Mouse (Mus musculus) layer of hippocampus, adult 9-11 months (tissue): ENCODE results near the gene Acot1.

Experiments
- DNase-seq: peaks from one replicate; pipeline ENCODE4 v3.0.0; 2022

Gene Acot1

DNA sequence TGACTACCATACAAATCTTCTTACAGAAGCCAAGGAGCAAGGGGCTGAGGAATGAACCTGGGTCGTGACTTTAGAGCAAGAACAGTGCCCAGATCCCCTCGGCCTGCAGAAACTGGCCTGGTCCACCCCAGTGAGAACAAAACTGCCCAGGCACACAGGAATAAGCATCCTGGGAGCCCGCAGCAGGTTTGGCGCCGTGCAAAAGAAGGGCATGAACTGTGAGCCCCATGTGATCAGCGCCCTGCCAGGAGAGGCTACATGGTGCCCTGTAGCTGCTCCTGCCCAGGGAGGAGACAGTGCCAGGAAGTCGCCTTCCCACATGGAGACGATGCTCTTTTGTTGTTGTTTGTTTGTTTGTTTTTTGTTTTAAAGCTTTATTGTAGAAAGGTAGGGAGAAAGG is 55.3 kb downstream of the Acot1 start:
- DNase-seq = no peak

DNA sequence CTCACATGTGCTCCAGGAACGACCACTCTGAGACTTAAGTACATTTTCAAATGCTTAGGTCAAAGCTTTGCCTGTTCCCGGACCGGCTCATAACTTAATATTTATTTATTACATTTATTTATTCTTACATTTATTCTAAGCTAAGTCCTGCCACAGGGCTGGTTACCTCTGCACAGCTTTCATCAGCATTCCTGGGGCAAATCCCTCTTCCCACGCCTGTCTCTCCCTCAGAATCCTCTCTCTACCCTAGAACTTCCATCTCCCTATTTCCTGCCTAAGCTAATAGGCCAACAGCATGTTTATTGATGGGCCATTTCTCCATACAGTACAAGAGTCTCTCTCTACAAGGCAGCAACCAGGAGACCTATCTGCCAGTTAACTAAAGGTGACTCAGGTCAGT is 58.5 kb downstream of the Acot1 start:
- DNase-seq = no peak
